Mouse (Mus musculus): ENCODE measurements at regions not wholly inside any gene's neighbourhood (a gene's known extent, or its start where the extent isn't known, plus 50 kb on each side); places are given as distances from the start of the nearest gene placed in this dataset.

GRCm38 (mm10) chr3:35235066-35235465, 518.8 kb upstream of the Atp11b start:
- no peak for DNase-seq (ENCODE audit: low spot score)

GRCm38 (mm10) chr3:35235772-35236171, 518.1 kb upstream of the Atp11b start:
- no peak for DNase-seq (ENCODE audit: low spot score)

- no peak for DNase-seq (ENCODE audit: low spot score)
Observed at GRCm38 (mm10) chr3:35237342-35237741, 516.6 kb upstream of the Atp11b start.

GRCm38 (mm10) chr3:35242349-35242748, 511.6 kb upstream of the Atp11b start:
- no peak for DNase-seq (ENCODE audit: low spot score)

GRCm38 (mm10) chr3:35242871-35243529, 510.9 kb upstream of the Atp11b start:
- no peak for DNase-seq (ENCODE audit: low spot score)

- DNase-seq (ENCODE audit: low spot score) = no peak
Observed at GRCm38 (mm10) chr3:35245003-35245402, 508.9 kb upstream of the Atp11b start.

- no peak for DNase-seq (ENCODE audit: low spot score)
Observed at GRCm38 (mm10) chr3:35245946-35246665, 507.8 kb upstream of the Atp11b start.

- DNase-seq (ENCODE audit: low spot score) = no peak
Observed at GRCm38 (mm10) chr3:35249160-35249559, 504.7 kb upstream of the Atp11b start.

GRCm38 (mm10) chr3:35250092-35250749, 503.7 kb upstream of the Atp11b start:
- DNase-seq (ENCODE audit: low spot score) = no peak

GRCm38 (mm10) chr3:35253861-35254260, 500.0 kb upstream of the Atp11b start:
- no peak for DNase-seq (ENCODE audit: low spot score)

- DNase-seq (ENCODE audit: low spot score) = no peak
Observed at GRCm38 (mm10) chr3:35260936-35261335, 493.0 kb upstream of the Atp11b start.

- DNase-seq (ENCODE audit: low spot score) = no peak
Observed at GRCm38 (mm10) chr3:35268949-35269348, 485.0 kb upstream of the Atp11b start.

GRCm38 (mm10) chr3:35269977-35270880, 483.7 kb upstream of the Atp11b start:
- no peak for DNase-seq (ENCODE audit: low spot score)

GRCm38 (mm10) chr3:35273546-35273945, 480.4 kb upstream of the Atp11b start:
- no peak for DNase-seq (ENCODE audit: low spot score)

- DNase-seq (ENCODE audit: low spot score) = no peak
Observed at GRCm38 (mm10) chr3:35280981-35281380, 472.9 kb upstream of the Atp11b start.

- DNase-seq (ENCODE audit: low spot score) = no peak
Observed at GRCm38 (mm10) chr3:35282106-35282505, 471.8 kb upstream of the Atp11b start.

GRCm38 (mm10) chr3:35294771-35295170, 459.1 kb upstream of the Atp11b start:
- DNase-seq (ENCODE audit: low spot score) = no peak

GRCm38 (mm10) chr3:35295746-35296145, 458.2 kb upstream of the Atp11b start:
- DNase-seq (ENCODE audit: low spot score) = no peak

GRCm38 (mm10) chr3:35299036-35299435, 454.9 kb upstream of the Atp11b start:
- no peak for DNase-seq (ENCODE audit: low spot score)

- no peak for DNase-seq (ENCODE audit: low spot score)
Observed at GRCm38 (mm10) chr3:35306013-35306412, 447.9 kb upstream of the Atp11b start.

GRCm38 (mm10) chr3:35314177-35314576, 439.7 kb upstream of the Atp11b start:
- no peak for DNase-seq (ENCODE audit: low spot score)

GRCm38 (mm10) chr3:35315162-35315561, 438.7 kb upstream of the Atp11b start:
- no peak for DNase-seq (ENCODE audit: low spot score)
